Comparison of ENCODE assay signal across 8 mouse cellular contexts in the genomic region with DNA sequence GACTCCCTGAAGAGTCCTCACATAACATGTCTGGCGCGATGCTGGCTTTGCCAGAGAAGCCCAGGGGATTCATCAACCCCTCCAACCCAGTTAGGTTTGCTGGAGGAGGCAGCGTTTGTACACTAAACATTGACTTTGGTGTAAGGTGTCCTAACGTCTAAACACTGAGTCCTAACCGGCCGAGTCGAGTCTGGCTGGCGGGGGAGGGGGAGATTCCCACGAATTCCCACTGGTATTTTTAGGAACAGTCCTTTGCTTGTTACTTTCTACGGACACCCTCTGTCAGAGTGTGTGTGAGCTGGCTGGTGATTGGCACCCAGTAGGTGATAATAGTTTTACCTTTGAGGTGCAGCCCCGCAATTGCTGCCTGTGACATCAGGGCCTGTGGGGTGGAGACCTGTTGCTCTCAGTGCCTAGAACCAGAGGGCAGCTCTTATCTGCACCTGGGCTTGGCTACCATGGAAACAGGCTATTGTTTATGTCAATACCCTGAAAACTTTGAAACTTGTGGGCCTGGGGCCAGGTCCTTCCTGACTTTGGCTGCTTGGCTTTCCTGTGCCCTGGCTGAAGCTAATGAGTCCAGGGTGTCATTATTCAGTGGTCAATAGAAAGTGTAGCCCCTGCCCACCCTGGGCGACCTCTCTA. TPM values are rescaled to one million over a fixed set of nuclear protein-coding genes. Genes with fewer than 3 reads are reported as not detected.
DNase-seq lines count a peak whose midpoint lies in the region; ATAC-seq and TF ChIP-seq lines count a peak whose summit lies in the region.

No protein-coding gene starts in this region.

- no peak for TF ChIP-seq CTCF in E14TG2a.4 (conservative IDR thresholded peaks at IDR 0.05; ENCODE audit: low read length)

- peaks cover 82% of the 10 kb centered on the region for H3K4me1 ChIP-seq in E14TG2a.4 (replicated peaks; ENCODE audit: low read depth, low read length)
- H3K4me1 ChIP-seq in heart, embryonic 14.5 days (ENCODE audit: control insufficient read depth in 2 of 2, insufficient read depth in 2 of 2, low read length in 2 of 2) = peaks cover 18 to 29% of the 10 kb centered on the region in 2 experiments

- H3K36me3 ChIP-seq in E14TG2a.4 (ENCODE audit: insufficient read depth, low read length) = peaks cover 39% of the 10 kb centered on the region
- H3K36me3 ChIP-seq in heart, embryonic 14.5 days (ENCODE audit: control insufficient read depth, insufficient read depth, low read length) = peaks cover 32% of the 10 kb centered on the region

- ATAC-seq in heart, embryonic 14.5 days (ENCODE audit: insufficient number of reproducible peaks, insufficient read depth, low FRiP score, low read depth) = peak; percentile 52

- no peaks in the 10 kb centered on the region for H3K27me3 ChIP-seq in E14TG2a.4 (ENCODE audit: insufficient read depth, low read length)
- no peaks in the 10 kb centered on the region for H3K27me3 ChIP-seq in heart, embryonic 14.5 days (ENCODE audit: control insufficient read depth, insufficient read depth, low read length)

- peak overlapping the region; percentile 56 for H3K4me3 ChIP-seq in E14TG2a.4 (replicated peaks; ENCODE audit: low read length)
- H3K4me3 ChIP-seq in heart, embryonic 14.5 days (ENCODE audit: control insufficient read depth in 1 of 2, insufficient read depth in 1 of 2, low read depth in 1 of 2, low read length in 2 of 2) = no peak overlapping the region

- DNase-seq in NIH3T3 (ENCODE audit: low read depth) = peak; percentile 50
- DNase-seq in large intestine, adult 2 months (ENCODE audit: low read depth, low spot score) = peak; percentile 80
- DNase-seq in mesoderm, embryonic 11.5 days (ENCODE audit: low read depth, low spot score) = peak; percentile 39
- DNase-seq in left cerebral cortex, postnatal 25 days (ENCODE audit: low spot score in 2 of 2) = no peak
- DNase-seq in cerebellum, postnatal 25 days = no peak
- DNase-seq in c-Kit-positive CD71-positive TER-119-positive erythroid progenitor cells, embryonic 14.5 days (ENCODE audit: low spot score) = no peak

- H3K9ac ChIP-seq in heart, embryonic 14.5 days (ENCODE audit: low read length) = peak overlapping the region; percentile 57

- intact Hi-C loops in left cerebral cortex, postnatal 25 days (cut with DNase I) = no loop called here

- peak overlapping the region; percentile 39 for H3K4me2 ChIP-seq in heart, embryonic 14.5 days (ENCODE audit: low read length)

- WGBS in heart, embryonic 14.5 days = 8% methylated on average over 12 of the region's 12 CpGs
- WGBS in large intestine, adult 2 months = 18% methylated on average over 12 of the region's 12 CpGs

- H3K27ac ChIP-seq in heart, embryonic 14.5 days (replicated peaks in 1 of 2; ENCODE audit: control insufficient read depth in 1 of 2, insufficient read depth in 1 of 2, low read depth in 2 of 2, low read length in 2 of 2) = peak overlapping the region; percentile 68 to 84

- H3K9me3 ChIP-seq in E14TG2a.4 (ENCODE audit: low read length) = no peaks in the 10 kb centered on the region
- H3K9me3 ChIP-seq in heart, embryonic 14.5 days (ENCODE audit: control insufficient read depth, low read length) = no peaks in the 10 kb centered on the region

RNA-seq across cellular contexts. Expression of a gene that starts 4.4 kb away (rescaled TPM):
- polyA plus RNA-seq in heart, embryonic 14.5 days (2014; fragmentation: Nextera tagmentation; extraction: Ambion mirVana) = not detected in 2 replicates
- polyA plus RNA-seq in large intestine, adult 2 months (2012; rRNA removed) = not detected in 2 replicates
- not detected for total RNA-seq in left cerebral cortex, postnatal 25 days (2021)

RNA-seq across cellular contexts. Expression of a gene that starts 41.6 kb away (rescaled TPM):
- 0.08 and 0.13 TPM in 2 replicates for polyA plus RNA-seq in heart, embryonic 14.5 days (2014; fragmentation: Nextera tagmentation; extraction: Ambion mirVana)
- 14.3 and 17.3 TPM in 2 replicates for polyA plus RNA-seq in large intestine, adult 2 months (2012; rRNA removed)
- total RNA-seq in left cerebral cortex, postnatal 25 days (2021) = not detected

RNA-seq across cellular contexts. Expression of a gene that starts 50.0 kb away (rescaled TPM):
- 11.3 and 11.8 TPM in 2 replicates for polyA plus RNA-seq in heart, embryonic 14.5 days (2014; fragmentation: Nextera tagmentation; extraction: Ambion mirVana)
- 51.6 and 93.8 TPM in 2 replicates for polyA plus RNA-seq in large intestine, adult 2 months (2012; rRNA removed)
- total RNA-seq in left cerebral cortex, postnatal 25 days (2021) = 10 to 100 TPM; 71.1 to 80.6 TPM

Comparison
In these comparisons a context has a peak if more than half of its experiments do, and no peak if none do; other contexts are left out.
1. DNase-seq: peak in NIH3T3 (single experiment), large intestine, adult 2 months (single experiment) and mesoderm, embryonic 11.5 days (single experiment); none in left cerebral cortex, postnatal 25 days (0 of 2), cerebellum, postnatal 25 days (0 of 2) and c-Kit-positive CD71-positive TER-119-positive erythroid progenitor cells, embryonic 14.5 days (single experiment).
2. RNA of a gene that starts 41.6 kb away (polyA plus RNA-seq): 14.3 to 17.3 TPM in large intestine, adult 2 months; 0.08 to 0.13 TPM in heart, embryonic 14.5 days; every median in the first group is over 10 times any median in the second.